Mouse (Mus musculus) brain, embryonic 18.5 days (tissue): Measurements from ENCODE around the gene Celsr1.
"Not testable (repeated sequence)": the region's sequence is repeated elsewhere in the genome, so short reads cannot be mapped to it uniquely, and the experiment has no call there.

ENCODE experiments used
- DNase-seq: peaks from one replicate; pipeline ENCODE4 v3.0.0-alpha.2; 2012; ENCODE audit warnings: low read depth, low spot score

Celsr1 gene

GRCm38 (mm10) chr15:86064850-86065229, 31.3 kb upstream of the Celsr1 start:
- no peak for DNase-seq

- no peak for DNase-seq
These were observed 30.7 kb upstream of the Celsr1 start for GRCm38 (mm10) chr15:86064191-86064849.

GRCm38 (mm10) chr15:86061848-86062481, 28.4 kb upstream of the Celsr1 start:
- DNase-seq = no peak

- DNase-seq = no peak
These were observed 27.6 kb upstream of the Celsr1 start for GRCm38 (mm10) chr15:86061221-86061620.

- no peak for DNase-seq
These were observed 27.0 kb upstream of the Celsr1 start for GRCm38 (mm10) chr15:86060581-86060980.

- DNase-seq = no peak
These were observed 26.3 kb upstream of the Celsr1 start for GRCm38 (mm10) chr15:86059835-86060380.

- DNase-seq = no peak
These were observed 25.6 kb upstream of the Celsr1 start for GRCm38 (mm10) chr15:86058931-86059834.

- peak; percentile 84 for DNase-seq
These were observed 24.9 kb upstream of the Celsr1 start for GRCm38 (mm10) chr15:86058394-86058915.

GRCm38 (mm10) chr15:86057908-86058307, 24.3 kb upstream of the Celsr1 start:
- no peak for DNase-seq

GRCm38 (mm10) chr15:86057413-86057812, 23.8 kb upstream of the Celsr1 start, which contains the start of gene Gramd4:
TSS of gene Gramd4 (plus strand) at chr15:86057695.
- no peak for DNase-seq

- no peak for DNase-seq
These were observed 22.7 kb upstream of the Celsr1 start for GRCm38 (mm10) chr15:86056221-86056760.

GRCm38 (mm10) chr15:86054861-86055260, 21.3 kb upstream of the Celsr1 start:
- not testable (repeated sequence) for DNase-seq

- no peak for DNase-seq
These were observed 20.4 kb upstream of the Celsr1 start for GRCm38 (mm10) chr15:86053890-86054536.

GRCm38 (mm10) chr15:86051878-86052478, 18.4 kb upstream of the Celsr1 start:
- no peak for DNase-seq

GRCm38 (mm10) chr15:86051152-86051551, 17.6 kb upstream of the Celsr1 start:
- DNase-seq = no peak

GRCm38 (mm10) chr15:86050170-86050743, 16.7 kb upstream of the Celsr1 start:
- DNase-seq = no peak

- no peak for DNase-seq
These were observed 15.9 kb upstream of the Celsr1 start for GRCm38 (mm10) chr15:86049510-86049909.

- no peak for DNase-seq
These were observed 8.8 kb upstream of the Celsr1 start for GRCm38 (mm10) chr15:86042364-86042763.

GRCm38 (mm10) chr15:86041421-86041820, 7.8 kb upstream of the Celsr1 start:
- DNase-seq = no peak

GRCm38 (mm10) chr15:86038802-86039201, 5.2 kb upstream of the Celsr1 start:
- DNase-seq = no peak
